Mouse (Mus musculus) neural tube, embryonic 14.5 days (tissue): Measurements from ENCODE around the gene Egln1. TPM values are rescaled to one million over a fixed set of nuclear protein-coding genes. Genes with fewer than 3 reads are reported as not detected.

ENCODE experiments used
- ATAC-seq: fragments of 200-750 bp; cut with Nextera tagmentation; 2 replicates; pipeline ENCODE4 v1.8.0; 2017; ENCODE audit warnings: low read depth, mild to moderate bottlenecking, moderate TSS enrichment, moderate library complexity
- H3K27ac ChIP-seq: fragments of 300-500 bp; sonication (generic); 2 replicates; pipeline ENCODE4 v1.5.1; 2014; ENCODE audit warnings: low read depth, mild to moderate bottlenecking, control low read depth, low read length, moderate library complexity, mixed read lengths
- H3K27me3 ChIP-seq: fragments of 300-500 bp; sonication (generic); 2 replicates; pipeline ENCODE4 v1.6.1; 2014; ENCODE audit warnings: low read length; ENCODE audit not compliant: control insufficient read depth, insufficient read depth
- H3K36me3 ChIP-seq: fragments of 300-500 bp; sonication (generic); 2 replicates; pipeline ENCODE4 v1.6.1; 2014; ENCODE audit warnings: low read length, mixed read lengths; ENCODE audit not compliant: control insufficient read depth, insufficient read depth
- H3K4me1 ChIP-seq: fragments of 300-500 bp; sonication (generic); 2 replicates; pipeline ENCODE4 v1.6.1; 2014; ENCODE audit warnings: low read length; ENCODE audit not compliant: control insufficient read depth, insufficient read depth
- H3K4me2 ChIP-seq: fragments of 300-500 bp; sonication (generic); 2 replicates; pipeline ENCODE4 v1.6.1; 2014; ENCODE audit warnings: mild to moderate bottlenecking, low read depth, low read length, control low read depth
- H3K4me3 ChIP-seq: fragments of 300-500 bp; sonication (generic); 2 replicates; pipeline ENCODE4 v1.5.1; 2014; ENCODE audit warnings: low read depth, low read length, control low read depth, mixed read lengths
- H3K9ac ChIP-seq: fragments of 300-500 bp; sonication (generic); replicated peaks from 2 replicates; pipeline ENCODE4 v1.6.1; 2014; ENCODE audit warnings: low read depth, mild to moderate bottlenecking, control low read depth, low read length, mixed read lengths
- H3K9me3 ChIP-seq: fragments of 300-500 bp; sonication (generic); 2 replicates; pipeline ENCODE4 v1.6.1; 2016; ENCODE audit warnings: low read length; ENCODE audit not compliant: control insufficient read depth
- polyA plus RNA-seq: library from polyadenylated mRNA; unstranded; fragments of >200 nt; fragmentation: Nextera tagmentation; extraction: Ambion mirVana; gene quantifications from 2 replicates; pipeline ENCODE4 v1.2.1, GENCODE M21; 2014

The Egln1 gene
- polyA plus RNA-seq, 1 experiment from 2014 or later = 25.7 TPM

- H3K27me3 ChIP-seq = no peaks in the 10 kb centered on the region
- no peaks in the 10 kb centered on the region for H3K9me3 ChIP-seq
- H3K4me3 ChIP-seq = no peak overlapping the region
- peaks cover 10% of the 10 kb centered on the region; the same call in 1 of the 2 replicates for H3K36me3 ChIP-seq
- no peak for ATAC-seq
- H3K4me2 ChIP-seq = no peak overlapping the region
- no peak overlapping the region for H3K27ac ChIP-seq
- H3K4me1 ChIP-seq = peaks cover 10% of the 10 kb centered on the region
- no peak overlapping the region for H3K9ac ChIP-seq
Measured at GRCm38 (mm10) chr8:124859466-124859865, 89.7 kb downstream of the Egln1 start.

Other genes starting within 250 kb of the Egln1 start
- gene Ttc13, start 227.3 kb downstream of the Egln1 start, polyA plus RNA-seq = 70.9 and 73.9 TPM in 2 replicates
- 38.0 and 39.3 TPM in 2 replicates for gene Arv1, start 227.2 kb downstream of the Egln1 start, polyA plus RNA-seq
- gene Fam89a, start 197.5 kb downstream of the Egln1 start, polyA plus RNA-seq = 0.91 and 7.0 TPM in 2 replicates
- gene Trim67, start 156.2 kb downstream of the Egln1 start, polyA plus RNA-seq = 36.7 and 42.7 TPM in 2 replicates
- 75.2 and 85.6 TPM in 2 replicates for gene Gnpat, start 86.3 kb downstream of the Egln1 start, polyA plus RNA-seq
- 16.2 and 19.7 TPM in 2 replicates for gene 2810004N23Rik, start 86.2 kb downstream of the Egln1 start, polyA plus RNA-seq
- gene Exoc8, start 51.6 kb downstream of the Egln1 start, polyA plus RNA-seq = 11.7 and 12.8 TPM in 2 replicates
- 6.7 and 8.1 TPM in 2 replicates for gene Sprtn, start 51.4 kb downstream of the Egln1 start, polyA plus RNA-seq
- gene Tsnax, start 63.7 kb upstream of the Egln1 start, polyA plus RNA-seq = 208 and 215 TPM in 2 replicates
- 1.0 and 1.2 TPM in 2 replicates for gene Disc1, start 104.9 kb upstream of the Egln1 start, polyA plus RNA-seq